Mouse (Mus musculus): ENCODE measurements around the gene Gm3250.

- no peak for TF ChIP-seq CHD1 (IDR thresholded peaks at IDR 0.05; ENCODE audit: low read depth, low read length)
- no peak for TF ChIP-seq CTCF (conservative IDR thresholded peaks at IDR 0.05 in 1 of 2, IDR thresholded peaks at IDR 0.05 in 1 of 2; ENCODE audit: low read depth in 2 of 2, low read length in 2 of 2)
- TF ChIP-seq E2F4 (IDR thresholded peaks at IDR 0.05; ENCODE audit: insufficient replicate concordance, low read depth, low read length): no peak
- no peak for TF ChIP-seq MAX (IDR thresholded peaks at IDR 0.05; ENCODE audit: low read length)
- no peak for TF ChIP-seq SIN3A (IDR thresholded peaks at IDR 0.05; ENCODE audit: low read length)
- no peak for TF ChIP-seq SMC3 (IDR thresholded peaks at IDR 0.05; ENCODE audit: low read depth, low read length)
- TF ChIP-seq RAD21 (IDR thresholded peaks at IDR 0.05; ENCODE audit: low read depth, low read length): no peak
- TF ChIP-seq ZKSCAN1 (IDR thresholded peaks at IDR 0.05; ENCODE audit: borderline replicate concordance, low read depth, low read length): no peak
- TF ChIP-seq POLR2AphosphoS2 (IDR thresholded peaks at IDR 0.05; ENCODE audit: low read depth, low read length): no peak
These were observed 43.4 kb downstream of the Gm3250 start for GRCm38 (mm10) chr10:77738929-77739328.

Data from CH12.LX (cell line).